8 mouse cellular contexts compared by ENCODE assay signal in the genomic region with DNA sequence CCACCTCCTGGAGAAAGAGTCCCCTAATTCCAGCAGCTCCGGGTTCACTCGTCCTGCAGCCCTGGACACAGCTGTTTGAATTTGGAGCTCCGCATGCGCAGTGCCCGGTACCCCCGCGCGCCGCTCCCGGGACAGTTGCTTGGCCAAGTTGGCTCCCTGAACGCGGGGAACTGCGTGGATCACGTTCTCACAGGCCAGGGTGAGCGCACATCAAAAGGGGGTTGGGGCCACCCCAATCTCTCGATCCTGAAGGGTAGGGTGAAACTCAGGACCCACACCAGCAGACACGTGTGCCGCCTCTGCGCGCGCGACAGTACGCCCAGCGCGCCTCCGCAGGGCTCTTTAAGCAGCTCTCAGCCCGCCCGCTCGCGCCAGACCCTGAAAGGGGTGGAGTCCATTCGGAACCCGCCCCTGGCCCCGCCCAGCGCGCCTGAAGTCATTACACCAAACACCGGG. TPM values are rescaled to one million over a fixed set of nuclear protein-coding genes. Genes with fewer than 3 reads are reported as not detected.
DNase-seq lines count a peak whose midpoint lies in the region; ATAC-seq and TF ChIP-seq lines count a peak whose summit lies in the region.

A gene (minus strand): TSS at position 344 of the 456 bp plus-strand sequence.

- H3K9ac ChIP-seq in forebrain, embryonic 13.5 days, result peak within 1 kb of the TSS; percentile 70
- peak within 1 kb of the TSS; percentile 4 for H3K9ac ChIP-seq in heart, postnatal 0 days (replicated peaks; ENCODE audit: low read depth, low read length)
- peak within 1 kb of the TSS; percentile 68 for H3K9ac ChIP-seq in liver, embryonic 15.5 days
- peak within 1 kb of the TSS; percentile 68 for H3K9ac ChIP-seq in neural tube, embryonic 11.5 days (ENCODE audit: low read length)
- peak within 1 kb of the TSS; percentile 51 for H3K9ac ChIP-seq in stomach, postnatal 0 days (ENCODE audit: low read length)

- DNase-seq in CD8-positive naive resting alpha-beta T cell, adult 2 months (ENCODE audit: low read depth in 2 of 2, low spot score in 2 of 2), result peak; percentile 32 to 59
- peak; percentile 75 for DNase-seq in heart, postnatal 0 days (ENCODE audit: low spot score)
- peak; percentile 93 to 97 for DNase-seq in kidney, postnatal 36 days
- peak; percentile 94 for DNase-seq in neural tube, embryonic 11.5 days (ENCODE audit: low spot score)
- peak; percentile 97 for DNase-seq in stomach, postnatal 0 days (ENCODE audit: low spot score)

- no peaks in the 10 kb centered on the region for H3K9me3 ChIP-seq in forebrain, embryonic 13.5 days (replicated peaks)
- no peaks in the 10 kb centered on the region for H3K9me3 ChIP-seq in heart, postnatal 0 days (replicated peaks; ENCODE audit: control insufficient read depth, low read length)
- H3K9me3 ChIP-seq in liver, embryonic 15.5 days (replicated peaks), result no peaks in the 10 kb centered on the region
- H3K9me3 ChIP-seq in neural tube, embryonic 11.5 days (ENCODE audit: control insufficient read depth, low read length), result no peaks in the 10 kb centered on the region
- H3K9me3 ChIP-seq in stomach, postnatal 0 days (ENCODE audit: control insufficient read depth, low read length), result no peaks in the 10 kb centered on the region

- no peak for TF ChIP-seq EP300 in heart, postnatal 0 days (IDR thresholded peaks at IDR 0.05; ENCODE audit: low read depth)
- TF ChIP-seq EP300 in stomach, postnatal 0 days (optimal IDR thresholded peaks at IDR 0.05), result no peak

- no peaks in the 10 kb centered on the region for H3K36me3 ChIP-seq in forebrain, embryonic 13.5 days (ENCODE audit: poor library complexity, severe bottlenecking)
- no peaks in the 10 kb centered on the region for H3K36me3 ChIP-seq in heart, postnatal 0 days (replicated peaks; ENCODE audit: control insufficient read depth, insufficient read depth, low read length)
- H3K36me3 ChIP-seq in liver, embryonic 15.5 days (replicated peaks), result no peaks in the 10 kb centered on the region
- no peaks in the 10 kb centered on the region for H3K36me3 ChIP-seq in neural tube, embryonic 11.5 days (ENCODE audit: control insufficient read depth, insufficient read depth, low read length)
- no peaks in the 10 kb centered on the region for H3K36me3 ChIP-seq in stomach, postnatal 0 days (ENCODE audit: control insufficient read depth, insufficient read depth, low read length)

- 0% methylated on average over 36 of the region's 36 CpGs for WGBS in forebrain, embryonic 13.5 days
- under 1% methylated on average over 36 of the region's 36 CpGs for WGBS in heart, postnatal 0 days
- under 1% methylated on average over 36 of the region's 36 CpGs for whole genome bisulfite sequencing in liver, embryonic 15.5 days (ENCODE audit: insufficient replicate concordance)
- WGBS in neural tube, embryonic 11.5 days, result under 1% methylated on average over 36 of the region's 36 CpGs
- 0% methylated on average over 36 of the region's 36 CpGs for WGBS in stomach, postnatal 0 days

- ATAC-seq in cerebellum, adult (ENCODE audit: insufficient number of reproducible peaks, low FRiP score, low TSS enrichment), result 0 out of 2 replicates have a peak, but pooled peaks have one; percentile 27
- ATAC-seq in forebrain, embryonic 13.5 days, result peak; percentile 95
- ATAC-seq in heart, postnatal 0 days (ENCODE audit: insufficient read depth, low read depth), result peak; percentile 93
- peak; percentile 86 for ATAC-seq in liver, embryonic 15.5 days (ENCODE audit: insufficient read depth)
- peak; percentile 88 for ATAC-seq in neural tube, embryonic 11.5 days (ENCODE audit: insufficient read depth, low FRiP score, low TSS enrichment)
- ATAC-seq in stomach, postnatal 0 days (ENCODE audit: low FRiP score, low TSS enrichment), result peak; percentile 93

- no peak for TF ChIP-seq CTCF in heart, postnatal 0 days (IDR thresholded peaks at IDR 0.05; ENCODE audit: low read depth)
- no peak for TF ChIP-seq CTCF in stomach, postnatal 0 days (IDR thresholded peaks at IDR 0.05; ENCODE audit: low read depth)

- no peaks in the 10 kb centered on the region for H3K27me3 ChIP-seq in forebrain, embryonic 13.5 days
- 0 out of 2 replicates have a peak, but pooled peaks cover 4% of the 10 kb centered on the region for H3K27me3 ChIP-seq in heart, postnatal 0 days (ENCODE audit: control insufficient read depth, insufficient read depth, low read length)
- no peaks in the 10 kb centered on the region for H3K27me3 ChIP-seq in liver, embryonic 15.5 days
- H3K27me3 ChIP-seq in neural tube, embryonic 11.5 days (ENCODE audit: control insufficient read depth, insufficient read depth, low read length), result no peaks in the 10 kb centered on the region
- H3K27me3 ChIP-seq in stomach, postnatal 0 days (ENCODE audit: control insufficient read depth, insufficient read depth, low read length), result no peaks in the 10 kb centered on the region

- no peak within 1 kb of the TSS for H3K27ac ChIP-seq in forebrain, embryonic 13.5 days
- H3K27ac ChIP-seq in heart, postnatal 0 days (ENCODE audit: low read depth), result no peak within 1 kb of the TSS
- peak within 1 kb of the TSS; percentile 72 for H3K27ac ChIP-seq in liver, embryonic 15.5 days (replicated peaks)
- no peak within 1 kb of the TSS for H3K27ac ChIP-seq in neural tube, embryonic 11.5 days (ENCODE audit: low read depth, low read length)
- peak within 1 kb of the TSS; percentile 30; the same call in 1 of the 2 replicates for H3K27ac ChIP-seq in stomach, postnatal 0 days (replicated peaks)

- peak within 1 kb of the TSS; percentile 95 for H3K4me2 ChIP-seq in forebrain, embryonic 13.5 days
- H3K4me2 ChIP-seq in heart, postnatal 0 days (ENCODE audit: low read depth, low read length), result peak within 1 kb of the TSS; percentile 72
- H3K4me2 ChIP-seq in liver, embryonic 15.5 days, result peak within 1 kb of the TSS; percentile 97
- peak within 1 kb of the TSS; percentile 93 for H3K4me2 ChIP-seq in neural tube, embryonic 11.5 days (ENCODE audit: low read depth)
- peak within 1 kb of the TSS; percentile 92 for H3K4me2 ChIP-seq in stomach, postnatal 0 days (replicated peaks; ENCODE audit: low read depth)

- H3K4me3 ChIP-seq in forebrain, embryonic 13.5 days, result peak within 1 kb of the TSS; percentile 66
- H3K4me3 ChIP-seq in heart, postnatal 0 days (ENCODE audit: low read depth, low read length), result peak within 1 kb of the TSS; percentile 52
- H3K4me3 ChIP-seq in liver, embryonic 15.5 days (replicated peaks), result peak within 1 kb of the TSS; percentile 70
- peak within 1 kb of the TSS; percentile 57 for H3K4me3 ChIP-seq in neural tube, embryonic 11.5 days (ENCODE audit: low read depth, low read length)
- peak within 1 kb of the TSS; percentile 52 for H3K4me3 ChIP-seq in stomach, postnatal 0 days (ENCODE audit: low read depth, low read length)

- peaks cover 63% of the 10 kb centered on the region for H3K4me1 ChIP-seq in forebrain, embryonic 13.5 days
- H3K4me1 ChIP-seq in heart, postnatal 0 days (ENCODE audit: control insufficient read depth, insufficient read depth), result peaks cover 11% of the 10 kb centered on the region
- peaks cover 56% of the 10 kb centered on the region for H3K4me1 ChIP-seq in liver, embryonic 15.5 days (replicated peaks)
- peaks cover 41% of the 10 kb centered on the region for H3K4me1 ChIP-seq in neural tube, embryonic 11.5 days (ENCODE audit: control insufficient read depth, insufficient read depth, low read length)
- 0 out of 2 replicates have a peak, but pooled peaks cover 4% of the 10 kb centered on the region for H3K4me1 ChIP-seq in stomach, postnatal 0 days (replicated peaks; ENCODE audit: control insufficient read depth, insufficient read depth)

RNA-seq across cellular contexts. Expression of the gene that starts here (rescaled TPM):
- 7.3 and 9.0 TPM in 2 replicates for polyA plus RNA-seq in forebrain, embryonic 13.5 days (2015; fragmentation: Nextera tagmentation; extraction: Ambion mirVana)
- total RNA-seq in heart, postnatal 0 days (2014; rRNA removed; ENCODE audit: low replicate concordance), result 1.8 and 3.4 TPM in 2 replicates
- 0.86 and 1.1 TPM in 2 replicates for polyA plus RNA-seq in heart, postnatal 0 days (2015; fragmentation: Nextera tagmentation; extraction: Ambion mirVana)
- 5.0 and 5.1 TPM in 2 replicates for polyA plus RNA-seq in liver, embryonic 15.5 days (2015; fragmentation: Nextera tagmentation; extraction: Ambion mirVana)
- polyA plus RNA-seq in neural tube, embryonic 11.5 days (2014; fragmentation: Nextera tagmentation; extraction: Ambion mirVana), result 8.8 and 9.1 TPM in 2 replicates
- 7.7 and 8.3 TPM in 2 replicates for polyA plus RNA-seq in stomach, postnatal 0 days (2015; fragmentation: Nextera tagmentation; extraction: Ambion mirVana)

Comparison
In these comparisons a context has a peak if more than half of its experiments do, and no peak if none do; other contexts are left out.
1. DNase-seq: peak in every context shown above with its lines; median percentile 97 in stomach, postnatal 0 days; 95 in kidney, postnatal 36 days; 94 in neural tube, embryonic 11.5 days; 75 in heart, postnatal 0 days; 46 in CD8-positive naive resting alpha-beta T cell, adult 2 months.
2. ATAC-seq: peak in every context shown above with its lines; median percentile 95 in forebrain, embryonic 13.5 days; 93 in heart, postnatal 0 days; 93 in stomach, postnatal 0 days; 88 in neural tube, embryonic 11.5 days; 86 in liver, embryonic 15.5 days; 27 in cerebellum, adult.
3. H3K27ac ChIP-seq: peak in liver, embryonic 15.5 days (single experiment) and stomach, postnatal 0 days (single experiment); none in forebrain, embryonic 13.5 days (single experiment), heart, postnatal 0 days (single experiment) and neural tube, embryonic 11.5 days (single experiment).
4. H3K9ac ChIP-seq: peak in every context shown above with its lines; median percentile 70 in forebrain, embryonic 13.5 days; 68 in liver, embryonic 15.5 days; 68 in neural tube, embryonic 11.5 days; 51 in stomach, postnatal 0 days; 4 in heart, postnatal 0 days.
5. Peak in every context shown above with its lines, with median percentiles within 50 percentile points of each other: H3K4me2 ChIP-seq and H3K4me3 ChIP-seq.